Mouse (Mus musculus): ENCODE results near the gene Myb.

DNA sequence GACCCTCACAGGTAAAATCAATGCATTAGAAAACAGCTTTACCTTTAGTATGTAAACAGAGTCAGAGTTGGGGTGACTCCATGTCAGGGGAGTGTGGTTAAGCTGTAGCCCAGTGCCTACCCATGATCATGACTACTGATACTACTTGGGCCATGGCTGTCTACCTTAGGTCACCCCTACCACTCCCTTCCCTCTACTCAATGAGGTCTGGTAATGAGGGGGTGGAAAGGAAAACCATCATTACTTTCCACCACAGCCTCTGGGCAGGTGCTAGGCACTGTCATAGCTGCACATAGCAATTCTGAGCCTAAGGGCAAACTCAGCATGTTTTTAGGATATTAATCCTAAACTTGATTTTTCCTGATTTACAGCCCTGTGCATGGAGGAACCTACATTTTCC is 27.1 kb upstream of the Myb start:
- TF ChIP-seq CTCF (IDR thresholded peaks at IDR 0.05; ENCODE audit: extremely low read depth, insufficient read depth, insufficient read length, insufficient replicate concordance) = no peak
- no peak for TF ChIP-seq POLR2A (IDR thresholded peaks at IDR 0.05; ENCODE audit: low read depth, low read length)
